Mouse (Mus musculus): ENCODE results near the gene Unc93b1. TPM values are rescaled to one million over a fixed set of nuclear protein-coding genes. Genes with fewer than 3 reads are reported as not detected.

Gene Unc93b1
- polyA plus RNA-seq (2021), result not detected

GRCm38 (mm10) chr19:3935032-3935895 is at the start of gene Unc93b1:
TSS of gene Unc93b1 (plus strand) at chr19:3935186.
- no peak for TF ChIP-seq CTCF (IDR thresholded peaks at IDR 0.05)

GRCm38 (mm10) chr19:3889096-3889495 is 45.9 kb upstream of the Unc93b1 start:
- CTCF ChIA-PET, result interaction anchor here (0.8 to 1.1 kb wide), 3 partner anchors 19 to 39 kb away, joined by 3 read pairs; no protein-coding TSS in a partner anchor
- no peaks in the 10 kb centered on the region for H3K27me3 ChIP-seq
- no peak for DNase-seq (ENCODE audit: low read depth, low spot score)
- no peak for TF ChIP-seq CTCF (IDR thresholded peaks at IDR 0.05)
- POLR2A ChIA-PET, result no interaction called here
- in situ Hi-C loops (cut with MboI; ENCODE audit: low pct_unique_long_range_greater_than_20kb), result no loop called here
- no peak for ATAC-seq

More at GRCm38 (mm10) chr19:3935032-3935895, at the start of gene Unc93b1:
- DNase-seq (ENCODE audit: low read depth, low spot score), result no peak
- in situ Hi-C loops (cut with MboI; ENCODE audit: low pct_unique_long_range_greater_than_20kb), result no loop called here
- ChIA-PET POLR2A (no interaction called here), CTCF (no interaction called here)
- no peaks in the 10 kb centered on the region for H3K27me3 ChIP-seq
- ATAC-seq, result no peak

- ATAC-seq (no peak), DNase-seq (ENCODE audit: low read depth, low spot score) (no peak)
- in situ Hi-C loops (cut with MboI; ENCODE audit: low pct_unique_long_range_greater_than_20kb), result no loop called here
- ChIA-PET CTCF (interaction anchor here (1.1 to 1.6 kb wide), 4 partner anchors 15 to 104 kb away, joined by 3 to 6 read pairs (median 3); no protein-coding TSS in a partner anchor), POLR2A (interaction anchor here (0.7 to 1.1 kb wide), 3 partner anchors 14 to 279 kb away, joined by 3 to 8 read pairs (median 3); no protein-coding TSS in a partner anchor)
- no peaks in the 10 kb centered on the region for H3K27me3 ChIP-seq
- TF ChIP-seq CTCF (IDR thresholded peaks at IDR 0.05), result no peak
Observed at GRCm38 (mm10) chr19:3890181-3890580, 44.8 kb upstream of the Unc93b1 start.

- DNase-seq (ENCODE audit: low read depth, low spot score) (no peak), ATAC-seq (no peak)
- ChIA-PET POLR2A (interaction anchor here (1.6 kb wide), 1 partner anchor 14 kb away, joined by 3 read pairs; no protein-coding TSS in a partner anchor), CTCF (no interaction called here)
- no peak for TF ChIP-seq CTCF (IDR thresholded peaks at IDR 0.05)
- in situ Hi-C loops (cut with MboI; ENCODE audit: low pct_unique_long_range_greater_than_20kb), result no loop called here
- no peaks in the 10 kb centered on the region for H3K27me3 ChIP-seq
Observed at GRCm38 (mm10) chr19:3893545-3894116, 41.4 kb upstream of the Unc93b1 start.

- TF ChIP-seq CTCF (IDR thresholded peaks at IDR 0.05), result no peak
- ATAC-seq (no peak), DNase-seq (ENCODE audit: low read depth, low spot score) (no peak)
- H3K27me3 ChIP-seq, result no peaks in the 10 kb centered on the region
- POLR2A ChIA-PET, result interaction anchor here (1.6 kb wide), 1 partner anchor 13 kb away, joined by 3 read pairs; no protein-coding TSS in a partner anchor
- in situ Hi-C loops (cut with MboI; ENCODE audit: low pct_unique_long_range_greater_than_20kb), result no loop called here
- CTCF ChIA-PET, result interaction anchor here (0.9 kb wide), 2 partner anchors 12 to 26 kb away, joined by 3 read pairs; no protein-coding TSS in a partner anchor
Observed at GRCm38 (mm10) chr19:3894294-3894693, 40.7 kb upstream of the Unc93b1 start.

- ATAC-seq (no peak), DNase-seq (ENCODE audit: low read depth, low spot score) (no peak)
- ChIA-PET CTCF (interaction anchor here (0.9 to 1.2 kb wide), 4 partner anchors 9 to 45 kb away, joined by 3 read pairs; no protein-coding TSS in a partner anchor), POLR2A (interaction anchor here (1.1 to 1.4 kb wide), 2 partner anchors 9 to 10 kb away, joined by 3 to 6 read pairs; no protein-coding TSS in a partner anchor)
- in situ Hi-C loops (cut with MboI; ENCODE audit: low pct_unique_long_range_greater_than_20kb), result no loop called here
- TF ChIP-seq CTCF (IDR thresholded peaks at IDR 0.05), result no peak
- no peaks in the 10 kb centered on the region for H3K27me3 ChIP-seq
Observed at GRCm38 (mm10) chr19:3895171-3895631, 39.8 kb upstream of the Unc93b1 start.

GRCm38 (mm10) chr19:3896208-3896607 is 38.8 kb upstream of the Unc93b1 start:
- no peaks in the 10 kb centered on the region for H3K27me3 ChIP-seq
- TF ChIP-seq CTCF (IDR thresholded peaks at IDR 0.05), result no peak
- ChIA-PET POLR2A (interaction anchor here (0.9 to 1.5 kb wide), 4 partner anchors 8 to 12 kb away, joined by 3 to 6 read pairs (median 4); no protein-coding TSS in a partner anchor), CTCF (interaction anchor here (1.2 kb wide), 1 partner anchor 46 kb away, joined by 3 read pairs; no protein-coding TSS in a partner anchor)
- in situ Hi-C loops (cut with MboI; ENCODE audit: low pct_unique_long_range_greater_than_20kb), result no loop called here
- DNase-seq (ENCODE audit: low read depth, low spot score) (no peak), ATAC-seq (no peak)

- POLR2A ChIA-PET, result interaction anchor here (0.7 to 1.5 kb wide), 2 partner anchors 13 to 23 kb away, joined by 4 to 5 read pairs; no protein-coding TSS in a partner anchor
- DNase-seq (ENCODE audit: low read depth, low spot score), result no peak
- no peak for ATAC-seq
- no peaks in the 10 kb centered on the region for H3K27me3 ChIP-seq
- TF ChIP-seq CTCF (IDR thresholded peaks at IDR 0.05), result no peak
- in situ Hi-C loops (cut with MboI; ENCODE audit: low pct_unique_long_range_greater_than_20kb), result no loop called here
- CTCF ChIA-PET, result interaction anchor here (1.3 kb wide), 1 partner anchor 10 kb away, joined by 3 read pairs; no protein-coding TSS in a partner anchor
Observed at GRCm38 (mm10) chr19:3897557-3897956, 37.4 kb upstream of the Unc93b1 start.

- no peaks in the 10 kb centered on the region for H3K27me3 ChIP-seq
- TF ChIP-seq CTCF (IDR thresholded peaks at IDR 0.05), result no peak
- POLR2A ChIA-PET, result no interaction called here
- in situ Hi-C loops (cut with MboI; ENCODE audit: low pct_unique_long_range_greater_than_20kb), result no loop called here
- CTCF ChIA-PET, result no interaction called here
- no peak for DNase-seq (ENCODE audit: low read depth, low spot score)
- no peak for ATAC-seq
Observed at GRCm38 (mm10) chr19:3898952-3899351, 36.0 kb upstream of the Unc93b1 start.

- no peak for DNase-seq (ENCODE audit: low read depth, low spot score)
- POLR2A ChIA-PET, result no interaction called here
- H3K27me3 ChIP-seq, result no peaks in the 10 kb centered on the region
- no peak for ATAC-seq
- CTCF ChIA-PET, result no interaction called here
- in situ Hi-C loops (cut with MboI; ENCODE audit: low pct_unique_long_range_greater_than_20kb), result no loop called here
- no peak for TF ChIP-seq CTCF (IDR thresholded peaks at IDR 0.05)
Observed at GRCm38 (mm10) chr19:3899618-3900017, 35.4 kb upstream of the Unc93b1 start.

All from Patski (cell line).